Mouse (Mus musculus) c-Kit-positive CD71-positive TER-119-negative erythroid progenitor cells, embryonic 14.5 days (primary cell): ENCODE results near the gene Zmym4.
"Not testable (repeated sequence)": the region's sequence is repeated elsewhere in the genome, so short reads cannot be mapped to it uniquely, and the experiment has no call there.

Source experiments
- DNase-seq: peaks from one replicate; pipeline ENCODE4 v3.0.0-alpha.2; 2013; ENCODE audit warnings: low read depth

Gene Zmym4

GRCm38 (mm10) chr4:126967864-126968821 lies at the start of gene Zmym4:
Zmym4 (minus strand) TSS chr4:126968135.
- DNase-seq, result peak; percentile 74

- DNase-seq, result no peak
Observed at GRCm38 (mm10) chr4:127016366-127016765, 48.4 kb upstream of the Zmym4 start.

DNA sequence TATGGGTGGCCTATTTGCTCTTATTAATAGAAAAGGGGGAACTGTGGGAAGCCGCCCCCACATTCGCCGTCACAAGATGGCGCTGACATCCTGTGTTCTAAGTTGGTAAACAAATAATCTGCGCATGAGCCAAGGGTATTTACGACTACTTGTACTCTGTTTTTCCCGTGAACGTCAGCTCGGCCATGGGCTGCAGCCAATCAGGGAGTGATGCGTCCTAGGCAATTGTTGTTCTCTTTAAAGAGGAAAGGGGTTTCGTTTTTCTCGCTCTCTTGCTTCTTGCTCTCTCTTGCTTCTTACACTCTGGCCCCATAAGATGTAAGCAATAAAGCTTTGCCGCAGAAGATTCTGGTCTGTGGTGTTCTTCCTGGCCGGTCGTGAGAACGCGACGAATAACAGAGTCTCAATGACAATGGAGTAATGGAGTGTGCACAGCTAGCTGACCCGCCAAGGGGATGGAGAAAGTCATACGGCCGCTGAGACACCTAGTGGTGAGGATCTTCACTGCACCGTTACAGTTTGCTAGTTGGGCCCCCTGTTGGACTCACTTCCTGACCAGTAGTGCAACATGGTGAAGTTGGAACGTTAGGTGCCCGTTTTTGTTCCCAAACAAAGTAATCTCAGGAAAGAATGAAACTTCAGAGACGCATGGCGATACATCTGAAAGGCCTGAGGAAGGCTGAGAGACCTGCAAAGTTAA lies 47.5 kb upstream of the Zmym4 start:
- DNase-seq, result peak; percentile 63

DNA sequence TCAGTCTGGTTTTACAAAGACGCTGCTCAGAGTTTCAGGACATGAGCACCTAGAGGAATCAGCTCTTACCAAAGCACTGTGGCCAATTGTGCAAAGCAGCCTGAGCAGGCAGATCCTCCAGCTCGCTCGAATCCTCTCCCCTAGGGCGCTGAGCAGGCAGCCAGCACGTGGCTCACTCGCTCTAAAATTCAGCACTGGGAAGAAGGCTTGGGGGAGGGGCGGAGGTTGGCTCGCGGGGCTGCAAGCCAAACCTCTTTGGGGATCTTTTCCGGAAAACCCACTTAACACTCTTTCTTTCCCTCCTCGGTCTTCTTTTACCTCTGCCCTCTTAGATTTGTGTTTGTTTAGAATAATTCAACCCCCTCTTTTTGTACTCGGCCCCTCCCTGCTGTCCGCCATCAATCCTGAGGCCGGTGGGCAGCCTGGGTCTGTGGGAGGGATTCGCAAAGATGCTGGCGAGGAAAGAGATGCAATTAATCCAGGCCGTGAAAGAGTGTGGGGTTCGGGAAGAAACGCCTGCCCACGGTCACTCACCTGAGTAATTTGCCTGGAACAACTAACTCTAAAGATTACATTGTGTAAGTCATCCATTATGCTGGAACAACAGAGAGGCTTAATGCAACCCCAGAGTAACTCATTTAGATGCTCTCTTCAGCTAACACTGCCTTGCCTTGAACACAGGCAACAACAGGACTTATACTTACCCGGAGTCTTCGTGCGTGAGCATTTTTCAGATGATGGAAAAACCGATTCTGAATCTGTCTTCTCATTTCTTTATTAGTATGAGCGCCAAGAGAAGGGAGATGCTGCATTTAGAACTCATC lies 37.4 kb upstream of the Zmym4 start:
- DNase-seq, result no peak

GRCm38 (mm10) chr4:127004384-127004783 lies 36.4 kb upstream of the Zmym4 start:
- no peak for DNase-seq

- no peak for DNase-seq
Observed at GRCm38 (mm10) chr4:127000601-127001105, 32.7 kb upstream of the Zmym4 start.

DNA sequence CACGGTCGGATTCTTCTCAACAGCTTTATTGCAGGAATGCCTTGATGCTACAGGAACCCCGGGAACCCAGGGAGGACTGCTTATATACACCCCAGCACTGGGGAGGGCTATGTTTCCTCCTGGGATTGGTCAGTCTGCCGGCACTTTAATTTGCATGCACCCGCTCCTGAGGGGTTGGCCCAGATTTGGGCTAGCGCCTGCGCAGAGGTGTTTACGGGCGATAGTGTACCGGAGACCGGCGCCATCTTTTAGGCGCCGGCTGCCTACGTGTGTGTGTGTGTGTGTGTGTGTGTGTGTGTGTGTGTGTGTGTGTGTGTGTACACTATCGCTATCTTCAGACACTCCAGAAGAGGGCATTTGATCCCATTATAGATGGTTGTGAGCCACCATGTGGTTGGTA lies 31.4 kb upstream of the Zmym4 start:
- not testable (repeated sequence) for DNase-seq

DNA sequence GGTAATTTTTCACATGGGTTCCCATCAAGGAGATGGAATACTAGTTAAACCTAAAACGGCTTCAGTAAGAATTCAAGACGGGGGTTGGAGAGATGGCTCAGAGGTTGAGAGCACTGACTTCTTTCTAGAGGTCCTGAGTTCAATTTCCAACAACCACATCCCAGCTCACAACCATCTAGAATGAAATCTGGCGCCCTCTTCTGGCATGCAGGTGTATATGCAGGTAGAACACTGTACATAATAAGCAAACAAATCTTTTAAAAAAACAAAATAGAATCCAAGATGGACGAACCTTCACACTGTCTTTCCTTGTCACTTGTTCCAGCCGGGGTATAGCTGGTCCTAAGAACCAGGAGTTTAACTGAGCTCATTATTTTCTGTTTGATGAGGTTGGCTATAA lies 24.4 kb upstream of the Zmym4 start:
- peak; percentile 51 for DNase-seq

DNA sequence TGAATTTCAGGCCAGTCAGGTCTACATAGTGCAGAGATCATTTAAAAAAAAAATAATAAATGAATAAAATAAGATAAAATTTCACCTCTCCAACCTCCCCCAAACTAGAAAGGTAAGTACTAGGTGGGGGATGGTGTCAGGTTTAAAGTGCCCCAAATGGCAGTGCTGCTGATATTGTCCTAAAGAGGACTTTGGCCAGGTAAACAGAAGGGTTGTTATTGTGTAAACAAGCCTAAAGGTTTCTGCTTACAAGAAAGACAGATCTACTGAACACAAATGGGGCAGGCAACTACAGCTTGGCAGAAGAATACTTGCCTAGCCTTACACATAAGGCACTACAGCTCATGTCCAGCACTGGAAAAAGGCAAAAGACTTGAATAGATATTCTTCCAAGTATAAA lies 22.6 kb upstream of the Zmym4 start:
- DNase-seq, result no peak

GRCm38 (mm10) chr4:126988503-126988902 lies 20.6 kb upstream of the Zmym4 start:
- no peak for DNase-seq

GRCm38 (mm10) chr4:126986768-126987167 lies 18.8 kb upstream of the Zmym4 start:
- no peak for DNase-seq

DNA sequence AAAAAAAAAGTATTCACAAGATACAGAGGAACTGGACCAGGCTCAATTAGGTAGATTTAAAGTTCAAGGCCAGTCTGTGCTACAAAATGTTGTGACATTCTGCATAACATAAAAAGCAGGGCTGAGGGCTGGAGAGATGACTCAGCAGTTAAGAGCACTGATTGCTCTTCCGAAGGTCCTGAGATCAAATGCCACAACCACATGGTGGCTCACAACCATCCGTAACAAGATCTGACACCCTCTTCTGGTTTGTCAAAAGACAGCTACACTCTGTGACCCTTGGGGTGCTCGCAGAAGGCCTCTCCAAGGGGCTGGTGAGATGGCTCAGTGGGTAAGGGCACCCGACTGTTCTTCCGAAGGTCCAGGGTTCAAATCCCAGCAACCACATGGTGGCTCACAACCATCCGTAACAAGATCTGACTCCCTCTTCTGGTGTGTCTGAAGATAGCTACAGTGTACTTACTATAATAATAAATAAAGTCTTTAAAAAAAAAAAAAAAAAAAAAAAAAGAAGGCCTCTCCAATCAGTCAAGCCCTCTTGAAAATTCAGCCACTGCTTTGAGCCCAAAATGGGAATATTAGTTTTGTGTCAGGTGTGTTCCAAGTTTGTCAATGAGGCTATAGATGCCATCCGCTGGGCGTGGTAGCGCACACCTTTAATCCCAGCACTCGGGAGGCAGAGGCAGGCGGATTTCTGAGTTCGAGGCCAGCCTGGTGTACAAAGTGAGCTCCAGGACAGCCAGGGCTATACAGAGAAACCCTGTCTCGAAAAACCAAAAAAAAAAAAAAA lies 16.0 kb upstream of the Zmym4 start:
- DNase-seq, result not testable (repeated sequence)

- no peak for DNase-seq
Observed at GRCm38 (mm10) chr4:126983321-126983720, 15.4 kb upstream of the Zmym4 start.

DNA sequence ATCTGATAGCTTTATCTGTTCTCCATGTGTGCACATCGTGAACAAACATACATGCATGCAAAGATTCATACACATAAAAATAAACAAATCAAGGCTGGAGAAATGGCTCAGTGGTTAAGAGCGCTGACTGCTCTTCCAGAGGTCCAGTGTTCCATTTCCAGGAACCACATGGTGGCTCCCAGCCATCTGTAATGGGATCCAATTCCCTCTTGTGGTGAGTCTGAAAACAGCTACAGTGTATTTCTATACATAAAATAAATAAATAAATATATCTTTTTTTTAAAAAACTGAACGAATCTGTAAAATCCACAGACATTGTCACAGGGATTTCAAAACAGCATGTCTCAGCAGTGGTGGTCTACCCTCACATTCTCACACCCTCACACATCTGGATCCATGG lies 10.8 kb upstream of the Zmym4 start:
- DNase-seq, result no peak

- DNase-seq, result peak; percentile 38
Observed at GRCm38 (mm10) chr4:126977467-126977866, 9.5 kb upstream of the Zmym4 start.

DNA sequence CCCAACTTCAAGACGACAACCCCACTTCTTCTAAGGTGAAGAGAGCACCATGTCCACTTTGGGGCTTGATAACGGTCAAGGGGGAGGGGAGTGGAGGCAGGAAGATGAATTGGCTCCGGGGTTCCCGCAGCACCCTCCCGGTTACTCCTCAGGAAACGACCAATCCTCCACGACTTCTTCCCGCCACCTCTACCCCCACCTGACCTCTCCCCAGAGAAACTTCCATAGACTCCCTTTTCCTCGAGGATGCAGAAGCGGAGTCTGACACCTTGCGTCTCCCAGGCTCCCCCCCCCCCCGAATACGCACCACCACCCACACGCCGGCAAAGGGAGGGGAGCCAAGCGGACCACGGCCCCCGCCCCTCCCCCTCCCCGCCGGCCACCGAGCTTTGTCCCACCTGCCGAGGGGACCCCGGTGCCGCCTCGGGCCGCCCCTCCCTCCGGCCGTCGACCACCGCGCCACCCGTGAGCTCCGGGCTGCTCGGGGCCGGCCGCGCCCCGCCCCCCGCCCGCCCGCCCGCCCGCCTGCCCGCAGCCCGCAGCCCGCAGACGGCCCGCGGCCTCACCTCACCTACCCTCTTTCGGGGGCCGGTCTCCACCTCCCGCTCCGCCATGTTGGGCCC lies 583 bp downstream of the Zmym4 start:
- peak; percentile 16 for DNase-seq

GRCm38 (mm10) chr4:126958682-126959081 lies 9.3 kb downstream of the Zmym4 start:
- DNase-seq, result no peak

DNA sequence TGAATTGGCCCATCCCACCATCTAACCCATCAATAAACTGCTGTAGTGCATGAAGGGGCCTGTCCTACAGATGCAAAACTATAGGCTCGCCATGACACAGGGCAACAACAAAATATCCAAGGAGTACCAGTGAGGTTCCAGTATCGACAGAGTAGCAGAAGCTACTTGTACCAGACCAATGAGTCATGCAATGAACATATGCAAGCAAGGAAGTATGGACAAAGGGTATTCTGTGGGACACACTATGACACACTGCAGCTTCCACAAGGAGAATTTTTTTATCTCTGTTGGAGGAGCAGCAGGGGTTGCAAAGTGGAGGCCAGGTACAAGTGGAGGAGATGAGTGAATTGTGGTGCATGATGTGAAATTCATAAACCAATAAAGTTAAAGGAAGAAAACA lies 9.7 kb downstream of the Zmym4 start:
- no peak for DNase-seq

DNA sequence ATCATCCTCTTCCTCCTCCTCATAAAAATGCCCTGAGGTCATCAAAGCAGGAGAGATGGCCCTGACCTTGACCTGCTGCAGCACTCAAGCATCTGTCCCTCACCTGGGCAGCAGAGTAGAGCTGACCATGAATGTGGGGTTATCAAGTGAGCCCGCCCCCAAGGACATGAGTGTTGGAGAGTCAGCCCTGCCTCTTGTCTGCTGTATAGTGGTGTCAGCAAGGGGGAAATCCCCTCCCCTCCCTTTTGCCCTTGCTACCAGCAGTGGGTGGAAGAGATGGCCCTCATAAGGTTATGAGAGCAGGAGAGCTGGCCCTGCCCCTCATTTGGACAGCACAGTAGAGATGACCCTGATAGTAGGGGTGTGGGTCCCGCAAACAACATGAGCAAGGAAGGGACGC lies 10.5 kb downstream of the Zmym4 start:
- no peak for DNase-seq

GRCm38 (mm10) chr4:126950801-126951200 lies 17.1 kb downstream of the Zmym4 start:
- not testable (repeated sequence) for DNase-seq

GRCm38 (mm10) chr4:126943421-126943820 lies 24.5 kb downstream of the Zmym4 start:
- no peak for DNase-seq
